Mouse (Mus musculus) gastrocnemius, postnatal 36 days (tissue): ENCODE measurements around the gene Dcaf6. TPM values are rescaled to one million over a fixed set of nuclear protein-coding genes. Genes with fewer than 3 reads are reported as not detected.
"Not testable (repeated sequence)": the region's sequence is repeated elsewhere in the genome, so short reads cannot be mapped to it uniquely, and the experiment has no call there.

Source experiments
- DNase-seq, 2 experiments: peaks; one replicate each; pipeline ENCODE4 v3.0.0; 2022
- intact Hi-C: fragments of 180-260 bp; cut with DNase I; formaldehyde crosslinking; loops from one replicate; pipeline ENCODE4 v1.15.1; 2025
- total RNA-seq, 2 experiments: library from RNA; stranded (reverse); gene quantifications; 2 replicates each; pipeline ENCODE4 v1.2.3; 2021

The Dcaf6 gene
- total RNA-seq, 2 experiments from 2014 or later = 254 to 275 TPM

DNA sequence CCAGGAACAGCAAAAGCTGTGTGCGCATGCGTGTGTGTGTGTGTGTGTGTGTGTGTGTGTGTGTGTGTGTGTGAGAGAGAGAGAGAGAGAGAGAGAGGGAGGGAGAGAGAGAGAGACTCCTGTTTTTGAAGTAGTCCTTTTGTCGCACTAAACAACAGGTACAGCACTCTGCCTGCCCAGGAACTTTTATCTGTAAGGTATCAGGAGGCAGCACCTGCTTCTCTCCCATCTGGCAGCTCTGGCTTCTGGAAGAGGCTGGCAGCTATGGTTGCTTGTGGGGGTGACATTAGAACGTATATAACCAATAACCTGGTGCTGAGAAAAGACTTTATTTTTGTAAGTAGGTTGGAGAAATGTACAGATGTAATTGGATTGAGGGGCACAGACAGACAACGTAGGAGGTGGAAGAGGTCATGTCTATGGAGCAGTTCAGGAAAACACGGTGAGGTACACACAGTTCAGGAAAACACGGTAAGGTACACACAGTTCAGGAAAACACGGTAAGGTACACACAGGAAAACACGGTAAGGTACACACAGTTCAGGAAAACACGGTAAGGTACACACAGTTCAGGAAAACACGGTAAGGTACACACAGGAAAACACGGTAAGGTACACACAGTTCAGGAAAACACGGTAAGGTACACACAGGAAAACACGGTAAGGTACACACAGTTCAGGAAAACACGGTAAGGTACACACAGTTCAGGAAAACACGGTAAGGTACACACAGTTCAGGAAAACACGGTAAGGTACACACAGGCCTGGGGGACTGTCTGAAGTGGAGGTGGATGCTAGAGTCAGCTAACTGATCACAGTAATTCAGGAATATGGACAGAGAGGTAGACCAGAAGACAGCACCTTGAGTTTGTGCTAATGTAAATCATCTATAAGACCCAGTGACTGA lies 131.6 kb downstream of the Dcaf6 start:
- intact Hi-C loops = not testable (repeated sequence)

DNA sequence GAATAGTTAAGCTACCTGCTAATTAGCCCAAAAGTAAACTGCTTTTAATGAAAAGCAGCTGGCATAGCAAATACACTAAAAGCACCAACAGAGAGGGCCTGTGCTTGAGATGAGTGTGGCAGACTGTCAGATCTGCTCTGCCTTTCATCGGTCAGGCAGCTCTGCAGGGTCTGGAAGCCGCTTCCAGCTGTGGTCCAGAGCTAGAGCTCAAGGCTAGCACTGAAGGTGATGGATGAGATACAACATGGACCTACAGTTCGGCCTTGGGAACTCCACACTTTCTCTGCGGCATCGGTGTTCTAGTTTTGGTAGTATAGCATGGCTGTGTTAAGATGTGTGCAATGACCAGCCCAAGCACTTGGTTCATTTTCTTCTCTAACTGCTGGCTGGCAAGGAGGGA lies 132.4 kb downstream of the Dcaf6 start:
- intact Hi-C loops = no loop called here
- no peak for DNase-seq

More for the DNA sequence above, 131.6 kb downstream of the Dcaf6 start:
- DNase-seq = not testable (repeated sequence)

GRCm38 (mm10) chr1:165327370-165327769 lies 132.9 kb downstream of the Dcaf6 start:
- no peak for DNase-seq
- intact Hi-C loops = no loop called here

GRCm38 (mm10) chr1:165322934-165323333 lies 137.3 kb downstream of the Dcaf6 start:
- DNase-seq = no peak
- intact Hi-C loops = loop anchor here (5.0 kb wide), 1 partner anchor 76 kb away; no protein-coding TSS in a partner anchor

- intact Hi-C loops = loop anchor here (5.0 kb wide), 1 partner anchor 75 kb away; no protein-coding TSS in a partner anchor
- no peak for DNase-seq
Observed at GRCm38 (mm10) chr1:165321891-165322290, 138.4 kb downstream of the Dcaf6 start.

- intact Hi-C loops = loop anchor here (5.0 kb wide), 1 partner anchor 74 kb away; no protein-coding TSS in a partner anchor
- peak; percentile 32 to 44 for DNase-seq
Observed at GRCm38 (mm10) chr1:165321393-165321861, 138.8 kb downstream of the Dcaf6 start.

GRCm38 (mm10) chr1:165320141-165320934 lies 139.9 kb downstream of the Dcaf6 start:
- intact Hi-C loops = loop anchor here (5.0 kb wide), 1 partner anchor 73 kb away; no protein-coding TSS in a partner anchor

GRCm38 (mm10) chr1:165316361-165316760 lies 143.9 kb downstream of the Dcaf6 start:
- DNase-seq = no peak
- intact Hi-C loops = loop anchor here (10.0 kb wide), 1 partner anchor 1002 kb away; no protein-coding TSS in a partner anchor

More at GRCm38 (mm10) chr1:165320141-165320934, 139.9 kb downstream of the Dcaf6 start:
- peak; percentile 63 to 78 for DNase-seq

DNA sequence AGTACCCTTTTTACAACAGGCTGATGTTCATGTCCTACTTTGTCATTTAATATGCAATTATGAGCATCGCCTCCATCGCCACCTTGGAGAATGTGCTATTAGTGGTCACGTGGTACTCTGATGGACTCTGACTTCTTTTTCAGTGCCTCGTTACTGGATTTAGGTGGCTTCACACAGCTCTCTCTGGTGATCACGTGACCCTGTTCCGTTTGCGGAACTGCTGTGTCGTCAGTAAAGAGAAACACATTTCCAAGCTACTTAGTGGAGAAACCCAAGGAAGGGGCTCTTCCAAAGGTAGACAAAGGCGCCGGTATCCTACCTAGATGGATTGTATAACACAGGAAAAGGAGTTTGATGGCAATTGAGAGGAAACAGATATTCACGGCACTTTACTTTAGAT lies 152.1 kb downstream of the Dcaf6 start:
- intact Hi-C loops = no loop called here

GRCm38 (mm10) chr1:165304341-165304740 lies 155.9 kb downstream of the Dcaf6 start:
- intact Hi-C loops = no loop called here

More for the DNA sequence above, 152.1 kb downstream of the Dcaf6 start:
- DNase-seq = no peak

DNA sequence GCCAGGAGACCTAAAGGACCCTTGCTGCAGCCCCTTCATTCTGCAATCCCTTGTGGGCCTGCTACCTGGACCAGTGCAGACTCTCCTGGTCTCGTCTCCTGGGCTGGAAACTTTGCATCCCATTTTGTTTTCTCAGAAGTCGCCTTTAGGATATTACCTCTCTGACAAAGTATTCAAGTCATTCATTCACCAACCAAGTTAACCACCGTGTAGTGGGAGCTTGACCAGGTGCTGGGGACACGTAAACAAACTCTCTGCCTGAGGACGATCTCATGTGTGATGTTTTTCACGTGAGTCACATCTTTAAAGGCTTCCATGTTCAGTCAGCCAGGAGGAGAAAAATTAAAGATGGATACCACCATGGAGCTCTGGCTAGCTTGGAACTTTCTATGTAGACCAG lies 157.1 kb downstream of the Dcaf6 start:
- intact Hi-C loops = no loop called here
- DNase-seq = no peak

More at GRCm38 (mm10) chr1:165304341-165304740, 155.9 kb downstream of the Dcaf6 start:
- no peak for DNase-seq

GRCm38 (mm10) chr1:165302455-165303208 lies 157.6 kb downstream of the Dcaf6 start:
- intact Hi-C loops = no loop called here
- no peak for DNase-seq

DNA sequence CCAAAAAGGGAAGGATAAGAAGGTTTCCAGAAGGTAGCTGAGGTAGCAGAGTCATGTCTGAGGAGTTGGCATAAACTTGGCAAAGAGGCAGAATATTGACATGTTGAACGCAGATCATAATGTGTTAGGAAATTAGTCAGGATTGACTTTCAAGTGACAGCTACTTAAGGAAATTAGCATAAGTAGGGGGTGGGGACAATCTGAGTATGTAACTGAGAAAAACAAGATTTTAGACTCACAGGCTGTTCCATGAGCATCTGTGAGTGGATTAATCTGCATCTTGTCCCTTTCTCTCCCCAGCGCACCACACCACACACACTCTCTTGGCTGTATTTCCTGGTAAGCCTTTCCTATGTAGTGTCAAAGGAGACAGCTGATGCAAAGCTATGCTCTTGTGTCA lies 158.7 kb downstream of the Dcaf6 start:
- intact Hi-C loops = no loop called here
- DNase-seq = no peak

DNA sequence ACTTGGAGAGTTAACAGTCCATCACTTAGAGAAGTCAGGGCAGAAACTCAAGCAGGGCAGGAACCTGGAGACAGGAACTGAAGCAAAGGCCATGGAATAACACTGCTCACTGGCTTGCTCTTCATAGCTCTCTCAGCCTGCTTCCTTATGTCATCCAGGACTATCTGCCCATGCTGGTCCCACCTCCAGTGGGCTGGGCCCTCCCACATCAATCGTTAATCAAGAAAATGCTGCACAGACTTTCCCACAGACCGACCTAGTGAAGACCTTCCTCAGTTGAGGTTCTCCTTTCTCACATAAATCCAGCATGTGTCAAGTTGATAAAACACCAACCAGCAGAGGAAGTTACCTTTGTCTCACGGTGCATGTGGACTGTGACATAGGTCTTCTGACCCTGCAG lies 159.2 kb downstream of the Dcaf6 start:
- intact Hi-C loops = no loop called here
- no peak for DNase-seq

DNA sequence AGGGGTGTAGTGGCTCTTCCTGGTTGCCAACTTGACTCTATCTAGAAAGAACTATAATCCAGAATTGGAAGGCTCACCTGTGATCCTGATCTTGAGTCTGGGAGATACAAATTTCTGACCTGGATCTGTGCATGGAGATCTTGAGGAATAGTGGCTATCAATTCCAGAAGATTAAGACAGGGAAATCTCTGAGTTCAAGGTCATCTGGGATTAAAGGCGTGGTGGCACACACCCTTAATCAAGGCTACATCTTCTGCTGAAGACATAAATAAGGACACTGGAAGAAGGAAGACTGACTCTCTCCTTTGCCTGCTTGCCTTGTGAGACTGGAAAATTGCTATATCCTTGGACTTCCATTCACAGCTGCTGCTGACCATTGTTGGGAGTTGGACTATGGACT lies 164.8 kb downstream of the Dcaf6 start, which contains the start of gene Gpr161:
Gene Gpr161, plus strand, starts transcription at position 301 of the 400 bp plus-strand sequence.
- intact Hi-C loops = no loop called here

DNA sequence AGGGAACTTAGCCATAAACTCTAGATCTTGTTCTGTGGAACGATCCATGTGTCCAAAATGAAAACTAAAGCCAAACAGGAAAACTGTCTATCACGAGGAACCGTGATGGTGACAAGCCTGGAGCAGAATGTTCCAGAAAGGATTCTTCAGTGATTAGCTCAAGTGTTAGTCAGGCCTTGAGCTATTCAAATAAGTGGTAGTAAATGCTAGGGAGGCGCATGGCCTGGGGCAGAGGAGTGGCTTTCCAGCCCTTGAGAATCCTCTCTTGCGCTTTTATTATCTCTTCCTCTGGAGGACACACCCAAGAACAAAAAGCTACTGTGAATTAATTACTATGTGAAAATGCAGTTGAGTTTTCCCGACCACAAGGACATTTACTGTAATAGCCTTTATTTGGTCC lies 168.7 kb downstream of the Dcaf6 start:
- no peak for DNase-seq
- intact Hi-C loops = no loop called here

More for the DNA sequence above, 164.8 kb downstream of the Dcaf6 start, which contains the start of gene Gpr161:
- DNase-seq = no peak

DNA sequence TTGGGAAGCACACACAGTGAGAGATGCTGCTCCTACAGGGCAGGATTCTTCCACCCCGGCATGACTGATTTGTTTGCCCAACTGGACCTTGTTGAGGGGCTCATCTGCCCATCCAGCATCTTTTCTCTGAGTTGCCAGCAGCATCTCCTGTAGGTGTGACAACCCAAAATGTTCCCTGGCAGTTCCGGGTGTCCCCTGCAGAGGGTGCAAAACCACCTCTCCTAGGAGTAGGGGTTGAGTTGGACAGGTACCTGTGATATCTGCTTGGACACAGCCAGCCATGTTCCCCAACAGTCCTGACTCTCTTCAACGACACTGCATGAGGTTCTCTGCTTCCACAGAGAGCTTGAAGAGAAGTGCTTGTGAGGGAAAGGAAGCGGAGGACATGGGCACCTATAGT lies 170.4 kb downstream of the Dcaf6 start:
- intact Hi-C loops = no loop called here
- DNase-seq = no peak

DNA sequence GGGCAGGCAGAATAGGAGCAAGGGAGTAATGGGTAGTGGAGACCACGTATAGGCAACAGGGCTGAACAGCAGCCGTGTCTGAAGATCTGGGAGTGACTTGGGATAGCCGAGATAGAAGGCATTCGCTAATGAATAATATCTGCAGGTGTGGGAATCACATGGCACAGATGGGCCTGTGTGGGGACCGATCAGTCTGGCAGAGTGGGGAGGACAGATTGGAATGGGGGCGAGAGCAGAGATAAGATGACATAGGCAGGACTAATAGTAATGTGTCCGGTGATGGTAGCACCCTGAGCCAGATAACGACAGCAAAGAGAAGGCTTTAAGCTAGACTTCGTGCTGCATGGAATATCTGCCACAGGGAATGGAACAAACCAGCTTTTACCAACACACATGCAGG lies 172.1 kb downstream of the Dcaf6 start:
- intact Hi-C loops = no loop called here
- DNase-seq = no peak

- intact Hi-C loops = no loop called here
Observed at GRCm38 (mm10) chr1:165284096-165284495, 176.2 kb downstream of the Dcaf6 start.

GRCm38 (mm10) chr1:165282967-165283345 lies 177.3 kb downstream of the Dcaf6 start:
- DNase-seq = no peak
- intact Hi-C loops = no loop called here

More at GRCm38 (mm10) chr1:165284096-165284495, 176.2 kb downstream of the Dcaf6 start:
- DNase-seq = no peak
